Mouse (Mus musculus): ENCODE results near the gene Gja1. TPM values are rescaled to one million over a fixed set of nuclear protein-coding genes. Genes with fewer than 3 reads are reported as not detected.

Gja1 gene
- polyA plus RNA-seq (2015; fragmentation: Nextera tagmentation; extraction: Ambion mirVana) = 142 and 218 TPM in 2 replicates

GRCm38 (mm10) chr10:56377097-56377965 is at the start of gene Gja1:
Gene Gja1, plus strand, starts transcription at chr10:56377330.
- H3K36me3 ChIP-seq (ENCODE audit: insufficient read depth, low read length) = no peaks in the 10 kb centered on the region
- WGBS = under 1% methylated on average over 23 of the region's 23 CpGs
- DNase-seq (ENCODE audit: low spot score) = peak; percentile 90
- TF ChIP-seq EP300 (IDR thresholded peaks at IDR 0.05) (no peak), CTCF (IDR thresholded peaks at IDR 0.05) (no peak)
- peak within 1 kb of the TSS; percentile 74 for H3K4me2 ChIP-seq (replicated peaks; ENCODE audit: low read depth, low read length)
- no peaks in the 10 kb centered on the region for H3K4me1 ChIP-seq (ENCODE audit: insufficient read depth, low read depth, low read length)
- H3K27me3 ChIP-seq (replicated peaks; ENCODE audit: insufficient read depth, low read length) = no peaks in the 10 kb centered on the region
- H3K27ac ChIP-seq (ENCODE audit: low read length) = peak within 1 kb of the TSS; percentile 88
- ATAC-seq = peak; percentile 64
- no peaks in the 10 kb centered on the region for H3K9me3 ChIP-seq (ENCODE audit: low read length)
- H3K4me3 ChIP-seq (ENCODE audit: low read depth, low read length) = peak within 1 kb of the TSS; percentile 54
- H3K9ac ChIP-seq (replicated peaks; ENCODE audit: low read depth) = peak within 1 kb of the TSS; percentile 57

DNA sequence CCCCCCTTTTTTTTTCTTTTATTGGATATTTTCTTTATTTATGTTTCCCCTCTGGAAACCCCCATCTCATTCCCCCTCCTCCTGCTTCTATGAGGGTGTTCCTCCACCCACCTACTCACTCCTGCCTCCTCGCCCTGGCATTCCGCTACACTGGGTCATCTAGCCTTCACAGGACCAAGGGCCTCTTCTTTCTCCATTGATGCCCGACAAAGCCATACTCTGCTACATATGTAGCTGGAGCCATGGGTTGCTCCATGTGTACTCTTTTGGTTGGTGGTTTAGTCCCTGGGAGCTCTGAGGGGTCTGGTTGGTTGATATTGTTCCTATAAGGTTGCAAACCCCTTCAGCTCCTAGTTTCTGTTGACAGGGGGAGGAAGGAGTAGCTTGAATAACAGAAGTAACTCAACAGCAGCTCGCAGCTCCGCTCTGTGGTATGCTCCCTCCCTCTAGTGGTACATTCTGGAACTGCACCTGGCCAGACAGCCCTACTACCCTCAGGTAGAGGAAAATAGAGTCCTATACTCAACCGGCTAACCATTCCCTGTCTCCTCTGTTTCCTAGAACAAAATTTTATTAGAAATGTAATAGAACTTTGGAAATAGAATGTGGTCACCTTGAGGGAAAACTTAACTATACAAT is 38.2 kb upstream of the Gja1 start:
- peak; percentile 68 for ATAC-seq
- DNase-seq (ENCODE audit: low spot score) = peak; percentile 70
- H3K36me3 ChIP-seq (ENCODE audit: insufficient read depth, low read length) = no peaks in the 10 kb centered on the region
- WGBS = 48% methylated on average over 6 of the region's 6 CpGs
- peak; percentile 98 for TF ChIP-seq CTCF (IDR thresholded peaks at IDR 0.05)
- TF ChIP-seq EP300 (IDR thresholded peaks at IDR 0.05) = no peak
- no peaks in the 10 kb centered on the region for H3K9me3 ChIP-seq (ENCODE audit: low read length)
- H3K4me2 ChIP-seq (replicated peaks; ENCODE audit: low read depth, low read length) = no peak overlapping the region
- no peaks in the 10 kb centered on the region for H3K4me1 ChIP-seq (ENCODE audit: insufficient read depth, low read depth, low read length)
- H3K27ac ChIP-seq (ENCODE audit: low read length) = no peak overlapping the region
- H3K4me3 ChIP-seq (ENCODE audit: low read depth, low read length) = no peak overlapping the region
- H3K9ac ChIP-seq (replicated peaks; ENCODE audit: low read depth) = no peak overlapping the region
- H3K27me3 ChIP-seq (replicated peaks; ENCODE audit: insufficient read depth, low read length) = no peaks in the 10 kb centered on the region

DNA sequence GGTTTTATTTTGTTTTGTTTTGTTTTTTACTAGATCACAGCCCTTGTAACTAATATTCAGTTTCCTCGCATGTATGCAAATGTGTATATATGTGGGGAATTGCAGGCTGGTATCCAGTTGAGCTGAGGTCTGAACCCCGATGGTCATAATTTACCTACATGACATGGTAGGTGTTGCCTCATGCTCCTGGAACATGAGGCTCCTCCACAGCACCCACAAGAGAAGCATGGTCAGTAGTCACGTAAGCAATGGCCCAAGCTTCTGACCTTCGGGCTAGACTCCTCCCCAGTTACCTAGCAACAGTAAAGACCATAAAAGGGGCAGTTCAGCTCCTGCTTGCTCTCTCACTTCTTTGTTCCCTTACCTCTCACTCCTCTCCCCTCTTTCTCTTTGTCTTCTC is 16.7 kb upstream of the Gja1 start:
- Histone ChIP-seq H3K27ac (ENCODE audit: low read length) (no peak overlapping the region), H3K27me3 (replicated peaks; ENCODE audit: insufficient read depth, low read length) (no peaks in the 10 kb centered on the region), H3K4me1 (ENCODE audit: insufficient read depth, low read depth, low read length) (no peaks in the 10 kb centered on the region), H3K4me2 (replicated peaks; ENCODE audit: low read depth, low read length) (no peak overlapping the region), H3K4me3 (ENCODE audit: low read depth, low read length) (no peak overlapping the region), H3K9ac (replicated peaks; ENCODE audit: low read depth) (no peak overlapping the region), H3K36me3 (ENCODE audit: insufficient read depth, low read length) (no peaks in the 10 kb centered on the region), H3K9me3 (ENCODE audit: low read length) (no peaks in the 10 kb centered on the region)
- TF ChIP-seq EP300 (IDR thresholded peaks at IDR 0.05) = no peak
- no peak for TF ChIP-seq CTCF (IDR thresholded peaks at IDR 0.05)
- no peak for ATAC-seq
- no peak for DNase-seq (ENCODE audit: low spot score)
- WGBS = 62% methylated on average over 4 of the region's 4 CpGs

DNA sequence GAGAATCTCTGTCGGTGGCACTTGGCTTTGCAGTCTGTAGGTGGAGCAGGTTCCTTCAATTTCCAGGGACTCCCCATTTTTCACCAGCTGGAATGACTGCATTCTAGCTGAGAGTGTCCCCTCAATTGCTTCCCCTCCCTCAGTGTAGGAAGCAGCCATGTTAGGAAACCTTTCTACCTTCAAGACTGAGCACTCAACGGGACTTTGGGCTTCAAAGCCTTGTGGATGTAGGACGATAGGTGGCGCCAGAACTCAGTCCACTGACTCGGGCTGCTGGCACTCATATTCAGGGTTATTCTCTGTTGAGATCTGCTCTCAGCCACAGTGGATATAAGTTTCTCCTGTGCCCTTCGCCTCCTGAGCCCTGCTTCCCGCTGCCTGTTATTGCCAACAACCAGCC is 8.1 kb upstream of the Gja1 start:
- no peak overlapping the region for H3K9ac ChIP-seq (replicated peaks; ENCODE audit: low read depth)
- H3K4me1 ChIP-seq (ENCODE audit: insufficient read depth, low read depth, low read length) = no peaks in the 10 kb centered on the region
- no peaks in the 10 kb centered on the region for H3K27me3 ChIP-seq (replicated peaks; ENCODE audit: insufficient read depth, low read length)
- no peak overlapping the region for H3K27ac ChIP-seq (ENCODE audit: low read length)
- H3K9me3 ChIP-seq (ENCODE audit: low read length) = no peaks in the 10 kb centered on the region
- no peak overlapping the region for H3K4me2 ChIP-seq (replicated peaks; ENCODE audit: low read depth, low read length)
- WGBS = 10% methylated on average over 7 of the region's 7 CpGs
- TF ChIP-seq EP300 (IDR thresholded peaks at IDR 0.05) = no peak
- TF ChIP-seq CTCF (IDR thresholded peaks at IDR 0.05) = peak; percentile 91
- ATAC-seq (peak; percentile 53), DNase-seq (ENCODE audit: low spot score) (peak; percentile 84)
- H3K4me3 ChIP-seq (ENCODE audit: low read depth, low read length) = no peak overlapping the region
- H3K36me3 ChIP-seq (ENCODE audit: insufficient read depth, low read length) = no peaks in the 10 kb centered on the region

DNA sequence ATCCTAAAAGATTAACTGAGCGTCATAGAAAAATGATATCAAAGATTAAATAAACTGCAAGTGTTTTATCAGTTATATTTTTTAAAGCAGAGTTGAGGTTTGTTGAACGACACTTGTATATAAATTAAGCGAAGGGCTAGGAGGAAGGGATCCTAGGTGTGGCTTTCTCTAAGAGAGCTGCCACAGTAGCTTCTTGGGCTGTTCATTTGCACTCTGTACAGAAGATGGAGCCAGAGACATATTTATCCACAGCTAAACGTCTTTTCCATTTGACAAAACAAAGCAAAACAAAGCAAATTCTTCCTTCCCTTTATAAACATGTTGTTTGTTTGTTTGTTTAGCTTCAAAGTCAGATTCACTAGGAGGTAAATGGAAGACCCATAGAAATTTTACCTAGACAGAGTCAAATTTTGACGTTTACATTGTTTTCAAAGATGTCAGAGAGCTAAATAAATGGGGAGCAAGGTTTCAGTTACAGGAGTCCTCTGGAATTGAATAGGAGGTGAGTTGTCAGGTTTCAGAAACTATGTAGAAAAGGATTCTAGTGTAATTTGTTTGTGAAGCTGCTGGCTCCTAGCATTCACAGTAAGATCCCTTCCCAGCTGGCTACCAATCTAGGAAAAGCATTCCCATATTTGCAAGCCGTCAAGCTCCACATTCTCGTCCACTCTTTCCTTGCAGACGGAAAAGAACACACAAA is 4.0 kb upstream of the Gja1 start:
- TF ChIP-seq CTCF (IDR thresholded peaks at IDR 0.05) (peak; percentile 78), EP300 (IDR thresholded peaks at IDR 0.05) (peak; percentile 27; the same call in 1 of the 2 replicates)
- H3K9ac ChIP-seq (replicated peaks; ENCODE audit: low read depth) = no peak overlapping the region
- no peaks in the 10 kb centered on the region for H3K9me3 ChIP-seq (ENCODE audit: low read length)
- H3K4me1 ChIP-seq (ENCODE audit: insufficient read depth, low read depth, low read length) = no peaks in the 10 kb centered on the region
- 11% methylated on average over 8 of the region's 8 CpGs for WGBS
- peak; percentile 78 for DNase-seq (ENCODE audit: low spot score)
- no peaks in the 10 kb centered on the region for H3K27me3 ChIP-seq (replicated peaks; ENCODE audit: insufficient read depth, low read length)
- H3K4me3 ChIP-seq (ENCODE audit: low read depth, low read length) = no peak overlapping the region
- H3K36me3 ChIP-seq (ENCODE audit: insufficient read depth, low read length) = no peaks in the 10 kb centered on the region
- no peak overlapping the region for H3K4me2 ChIP-seq (replicated peaks; ENCODE audit: low read depth, low read length)
- 0 out of 2 replicates have a peak, but pooled peaks have one; percentile 48 for ATAC-seq
- H3K27ac ChIP-seq (ENCODE audit: low read length) = no peak overlapping the region

GRCm38 (mm10) chr10:56374169-56374568 is 3.0 kb upstream of the Gja1 start:
- 64% methylated on average over 5 of the region's 5 CpGs for WGBS
- H3K27me3 ChIP-seq (replicated peaks; ENCODE audit: insufficient read depth, low read length) = no peaks in the 10 kb centered on the region
- H3K4me3 ChIP-seq (ENCODE audit: low read depth, low read length) = no peak overlapping the region
- H3K27ac ChIP-seq (ENCODE audit: low read length) = no peak overlapping the region
- ATAC-seq (no peak), DNase-seq (ENCODE audit: low spot score) (no peak)
- no peaks in the 10 kb centered on the region for H3K9me3 ChIP-seq (ENCODE audit: low read length)
- H3K4me1 ChIP-seq (ENCODE audit: insufficient read depth, low read depth, low read length) = no peaks in the 10 kb centered on the region
- no peak for TF ChIP-seq EP300 (IDR thresholded peaks at IDR 0.05)
- no peak for TF ChIP-seq CTCF (IDR thresholded peaks at IDR 0.05)
- H3K9ac ChIP-seq (replicated peaks; ENCODE audit: low read depth) = no peak overlapping the region
- H3K36me3 ChIP-seq (ENCODE audit: insufficient read depth, low read length) = no peaks in the 10 kb centered on the region
- no peak overlapping the region for H3K4me2 ChIP-seq (replicated peaks; ENCODE audit: low read depth, low read length)
